Mouse (Mus musculus): ENCODE results near the gene Pla2g2f. TPM values are rescaled to one million over a fixed set of nuclear protein-coding genes. Genes with fewer than 3 reads are reported as not detected.
A peak's percentile ranks its signal among the peaks of the same experiment; 100 is the strongest.

The Pla2g2f gene
- polyA plus RNA-seq, 1 experiment = not detected

DNA sequence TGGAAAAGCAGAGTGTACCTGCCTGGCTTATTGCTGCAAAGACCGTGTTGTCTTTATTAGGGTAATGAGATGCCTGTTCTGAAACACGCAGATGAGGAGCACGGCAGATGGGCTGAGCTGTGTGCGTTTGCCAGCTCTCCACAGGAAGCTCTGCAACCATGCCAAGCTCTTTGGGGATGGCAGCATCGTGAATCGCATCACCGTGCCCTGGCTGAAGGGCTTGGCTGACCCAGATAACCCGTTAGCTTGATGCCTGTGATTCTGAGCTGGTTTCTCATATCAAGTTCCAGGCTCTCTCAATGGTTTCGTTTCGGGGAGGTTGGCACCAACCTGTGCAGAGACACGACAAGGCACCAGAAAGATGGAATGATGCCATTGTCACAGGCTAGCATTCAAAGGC, 46.8 kb downstream of the Pla2g2f start:
- Histone ChIP-seq H3K4me1 (ENCODE audit: control insufficient read depth, insufficient read depth, low read length) (no peaks in the 10 kb centered on the region), H3K36me3 (ENCODE audit: control insufficient read depth, insufficient read depth, low read length) (no peaks in the 10 kb centered on the region), H3K27me3 (replicated peaks; ENCODE audit: control insufficient read depth, insufficient read depth, low read length) (no peaks in the 10 kb centered on the region), H3K27ac (ENCODE audit: insufficient read depth, low read depth, low read length) (no peak overlapping the region), H3K4me3 (ENCODE audit: insufficient read depth, low read depth, low read length) (no peak overlapping the region)
- no peak for DNase-seq
- TF ChIP-seq CTCF (conservative IDR thresholded peaks at IDR 0.05; ENCODE audit: insufficient read depth, insufficient read length, low read depth, low read length) = no peak
- no peak for TF ChIP-seq POLR2A (IDR thresholded peaks at IDR 0.05; ENCODE audit: low read depth, low read length)
- 67% methylated on average over 11 of the region's 11 CpGs for whole genome bisulfite sequencing

DNA sequence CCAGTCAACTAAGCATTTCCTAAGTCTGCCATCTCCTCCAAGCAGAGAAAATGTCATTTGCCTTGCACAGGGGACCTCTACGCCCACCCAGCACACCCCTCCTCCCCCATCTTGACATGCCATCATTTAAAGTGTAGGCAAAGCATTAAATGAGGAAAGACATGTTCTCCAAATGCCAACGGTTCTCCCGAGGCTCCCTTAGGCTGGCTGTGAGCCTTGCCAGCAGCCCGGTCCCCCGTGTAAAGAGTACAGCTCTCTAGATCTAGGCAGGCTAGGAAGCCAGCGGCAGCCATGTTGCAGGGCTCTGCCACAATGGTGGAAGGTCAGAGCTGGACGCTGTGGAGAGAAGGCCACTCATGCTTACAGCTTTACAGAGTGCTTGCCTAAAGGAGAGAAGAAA, 47.5 kb downstream of the Pla2g2f start:
- H3K4me1 ChIP-seq (ENCODE audit: control insufficient read depth, insufficient read depth, low read length) = no peaks in the 10 kb centered on the region
- H3K36me3 ChIP-seq (ENCODE audit: control insufficient read depth, insufficient read depth, low read length) = no peaks in the 10 kb centered on the region
- H3K27ac ChIP-seq (ENCODE audit: insufficient read depth, low read depth, low read length) = no peak overlapping the region
- no peak for DNase-seq
- TF ChIP-seq CTCF (conservative IDR thresholded peaks at IDR 0.05; ENCODE audit: insufficient read depth, insufficient read length, low read depth, low read length) (no peak), POLR2A (IDR thresholded peaks at IDR 0.05; ENCODE audit: low read depth, low read length) (no peak)
- H3K27me3 ChIP-seq (replicated peaks; ENCODE audit: control insufficient read depth, insufficient read depth, low read length) = no peaks in the 10 kb centered on the region
- H3K4me3 ChIP-seq (ENCODE audit: insufficient read depth, low read depth, low read length) = no peak overlapping the region
- 68% methylated on average over 7 of the region's 7 CpGs for WGBS

DNA sequence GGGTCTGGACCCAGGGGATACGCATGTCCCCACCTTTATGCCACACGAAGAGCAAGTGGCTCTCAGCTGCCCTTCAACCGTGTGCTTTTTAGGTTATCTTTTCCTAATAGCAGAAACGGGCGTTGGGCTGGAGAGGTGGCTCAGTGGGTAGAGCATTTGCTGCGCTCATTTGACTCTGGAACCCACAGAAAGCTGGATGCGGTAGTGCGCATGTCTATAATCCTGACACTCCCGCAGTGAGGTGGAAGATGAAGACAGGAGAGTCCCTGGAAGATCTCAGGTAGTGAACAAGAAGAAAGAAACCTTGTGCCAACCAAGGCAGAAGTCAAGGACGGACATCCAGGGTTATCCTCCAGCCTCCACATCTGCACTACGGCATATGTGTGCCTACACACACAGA, 48.2 kb downstream of the Pla2g2f start:
- Histone ChIP-seq H3K4me1 (ENCODE audit: control insufficient read depth, insufficient read depth, low read length) (no peaks in the 10 kb centered on the region), H3K27me3 (replicated peaks; ENCODE audit: control insufficient read depth, insufficient read depth, low read length) (no peaks in the 10 kb centered on the region), H3K4me3 (ENCODE audit: insufficient read depth, low read depth, low read length) (no peak overlapping the region), H3K36me3 (ENCODE audit: control insufficient read depth, insufficient read depth, low read length) (no peaks in the 10 kb centered on the region), H3K27ac (ENCODE audit: insufficient read depth, low read depth, low read length) (no peak overlapping the region)
- no peak for TF ChIP-seq POLR2A (IDR thresholded peaks at IDR 0.05; ENCODE audit: low read depth, low read length)
- no peak for TF ChIP-seq CTCF (conservative IDR thresholded peaks at IDR 0.05; ENCODE audit: insufficient read depth, insufficient read length, low read depth, low read length)
- WGBS = 87% methylated on average over 11 of the region's 11 CpGs
- no peak for DNase-seq

DNA sequence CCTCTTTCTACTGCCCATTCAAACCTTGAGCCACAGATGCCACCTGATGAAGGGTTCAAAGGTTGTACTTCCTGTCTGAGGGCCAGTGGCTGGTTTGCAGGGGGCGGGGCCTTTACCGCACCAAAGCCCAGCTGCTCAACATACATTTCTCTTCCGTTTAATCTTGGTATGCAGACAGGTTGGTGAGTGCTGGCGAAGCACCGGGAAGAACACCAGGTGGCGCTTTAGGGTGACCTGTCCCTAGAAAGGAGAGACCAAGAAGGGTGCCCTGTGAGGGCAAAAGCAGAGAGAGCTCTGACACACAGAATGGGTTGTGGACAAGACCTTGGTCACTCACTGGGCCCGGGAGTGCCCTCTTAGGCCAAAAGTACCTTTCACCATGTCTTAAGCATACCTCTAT, 48.8 kb downstream of the Pla2g2f start:
- 10% methylated on average over 7 of the region's 7 CpGs for WGBS
- TF ChIP-seq POLR2A (IDR thresholded peaks at IDR 0.05; ENCODE audit: low read depth, low read length) = no peak
- peak; percentile 86 for TF ChIP-seq CTCF (conservative IDR thresholded peaks at IDR 0.05; ENCODE audit: insufficient read depth, insufficient read length, low read depth, low read length)
- Histone ChIP-seq H3K27me3 (replicated peaks; ENCODE audit: control insufficient read depth, insufficient read depth, low read length) (no peaks in the 10 kb centered on the region), H3K4me1 (ENCODE audit: control insufficient read depth, insufficient read depth, low read length) (no peaks in the 10 kb centered on the region), H3K36me3 (ENCODE audit: control insufficient read depth, insufficient read depth, low read length) (no peaks in the 10 kb centered on the region), H3K4me3 (ENCODE audit: insufficient read depth, low read depth, low read length) (no peak overlapping the region), H3K27ac (ENCODE audit: insufficient read depth, low read depth, low read length) (no peak overlapping the region)
- peak; percentile 78 for DNase-seq

DNA sequence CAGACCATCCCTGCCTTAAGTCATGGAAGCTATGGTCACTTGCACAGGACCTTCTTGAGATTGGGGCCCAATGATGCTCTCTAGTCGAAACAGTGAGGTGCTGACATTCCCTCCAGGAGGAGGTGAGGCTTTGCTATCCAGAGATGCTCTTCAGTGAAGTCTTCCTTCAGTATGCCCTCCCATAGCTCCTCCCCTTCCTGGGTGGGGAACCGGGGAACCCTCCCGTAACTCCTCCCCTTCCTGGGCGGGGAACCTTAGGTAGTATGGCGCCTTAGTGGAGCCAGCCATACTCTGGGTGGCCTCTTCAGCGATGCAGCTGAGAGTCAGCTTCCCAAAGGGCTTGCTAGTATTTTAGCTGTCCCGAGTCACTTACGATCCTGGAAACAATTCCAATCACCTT, 50.8 kb downstream of the Pla2g2f start:
- no peak overlapping the region for H3K4me3 ChIP-seq (ENCODE audit: insufficient read depth, low read depth, low read length)
- H3K27ac ChIP-seq (ENCODE audit: insufficient read depth, low read depth, low read length) = no peak overlapping the region
- no peaks in the 10 kb centered on the region for H3K27me3 ChIP-seq (replicated peaks; ENCODE audit: control insufficient read depth, insufficient read depth, low read length)
- H3K4me1 ChIP-seq (ENCODE audit: control insufficient read depth, insufficient read depth, low read length) = no peaks in the 10 kb centered on the region
- H3K36me3 ChIP-seq (ENCODE audit: control insufficient read depth, insufficient read depth, low read length) = no peaks in the 10 kb centered on the region
- DNase-seq = no peak
- TF ChIP-seq CTCF (conservative IDR thresholded peaks at IDR 0.05; ENCODE audit: insufficient read depth, insufficient read length, low read depth, low read length) (no peak), POLR2A (IDR thresholded peaks at IDR 0.05; ENCODE audit: low read depth, low read length) (no peak)
- 96% methylated on average over 8 of the region's 8 CpGs for WGBS

DNA sequence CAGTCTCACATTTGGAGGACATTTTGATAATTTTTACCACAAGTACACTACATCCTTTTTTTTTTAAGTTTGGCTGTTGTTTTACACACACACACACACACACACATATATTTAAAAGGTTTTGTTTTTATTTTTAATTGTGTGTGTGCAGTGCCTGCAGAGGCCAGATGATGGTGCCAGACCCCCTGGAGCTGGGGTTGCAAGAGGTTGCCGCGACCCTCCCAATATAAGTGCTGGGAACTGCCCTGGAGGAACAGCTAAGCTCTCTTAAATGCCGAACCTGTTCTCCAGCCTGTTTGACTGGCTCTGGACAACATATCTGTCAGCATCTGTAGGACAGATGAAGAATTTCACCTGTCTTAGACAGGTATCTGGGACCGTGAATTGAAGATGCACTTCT, 53.3 kb downstream of the Pla2g2f start:
- 87% methylated on average over 4 of the region's 4 CpGs for WGBS

DNA sequence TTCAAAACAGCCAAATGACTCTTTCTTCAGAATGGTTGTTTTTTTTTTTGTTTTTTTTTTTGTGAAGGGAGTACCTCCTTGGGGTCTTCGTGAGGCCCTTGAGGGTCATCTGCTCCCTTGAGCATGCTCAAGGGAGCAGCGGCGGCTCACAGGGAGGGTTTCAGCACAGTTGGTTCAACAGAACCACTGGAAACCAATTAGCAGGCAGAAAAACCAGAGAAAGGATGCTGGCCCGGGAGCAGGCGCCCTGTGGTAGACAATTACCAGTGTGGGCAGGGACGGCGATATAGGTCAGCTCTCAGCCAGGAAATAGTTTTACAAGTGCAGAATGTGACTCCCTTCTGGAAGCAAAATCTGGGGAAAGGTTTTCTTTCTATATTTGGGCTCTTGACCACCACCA, 53.8 kb downstream of the Pla2g2f start:
- no peak for TF ChIP-seq CTCF (conservative IDR thresholded peaks at IDR 0.05; ENCODE audit: insufficient read depth, insufficient read length, low read depth, low read length)
- TF ChIP-seq POLR2A (IDR thresholded peaks at IDR 0.05; ENCODE audit: low read depth, low read length) = no peak
- no peaks in the 10 kb centered on the region for H3K36me3 ChIP-seq (ENCODE audit: control insufficient read depth, insufficient read depth, low read length)
- H3K27ac ChIP-seq (ENCODE audit: insufficient read depth, low read depth, low read length) = no peak overlapping the region
- no peak for DNase-seq
- 55% methylated on average over 7 of the region's 7 CpGs for WGBS
- H3K4me3 ChIP-seq (ENCODE audit: insufficient read depth, low read depth, low read length) = no peak overlapping the region
- H3K27me3 ChIP-seq (replicated peaks; ENCODE audit: control insufficient read depth, insufficient read depth, low read length) = no peaks in the 10 kb centered on the region
- no peaks in the 10 kb centered on the region for H3K4me1 ChIP-seq (ENCODE audit: control insufficient read depth, insufficient read depth, low read length)

More for the DNA sequence above, 53.3 kb downstream of the Pla2g2f start:
- TF ChIP-seq POLR2A (IDR thresholded peaks at IDR 0.05; ENCODE audit: low read depth, low read length) = no peak
- TF ChIP-seq CTCF (conservative IDR thresholded peaks at IDR 0.05; ENCODE audit: insufficient read depth, insufficient read length, low read depth, low read length) = no peak
- no peak for DNase-seq
- no peaks in the 10 kb centered on the region for H3K36me3 ChIP-seq (ENCODE audit: control insufficient read depth, insufficient read depth, low read length)
- H3K27ac ChIP-seq (ENCODE audit: insufficient read depth, low read depth, low read length) = no peak overlapping the region
- H3K4me3 ChIP-seq (ENCODE audit: insufficient read depth, low read depth, low read length) = no peak overlapping the region
- no peaks in the 10 kb centered on the region for H3K27me3 ChIP-seq (replicated peaks; ENCODE audit: control insufficient read depth, insufficient read depth, low read length)
- H3K4me1 ChIP-seq (ENCODE audit: control insufficient read depth, insufficient read depth, low read length) = no peaks in the 10 kb centered on the region

DNA sequence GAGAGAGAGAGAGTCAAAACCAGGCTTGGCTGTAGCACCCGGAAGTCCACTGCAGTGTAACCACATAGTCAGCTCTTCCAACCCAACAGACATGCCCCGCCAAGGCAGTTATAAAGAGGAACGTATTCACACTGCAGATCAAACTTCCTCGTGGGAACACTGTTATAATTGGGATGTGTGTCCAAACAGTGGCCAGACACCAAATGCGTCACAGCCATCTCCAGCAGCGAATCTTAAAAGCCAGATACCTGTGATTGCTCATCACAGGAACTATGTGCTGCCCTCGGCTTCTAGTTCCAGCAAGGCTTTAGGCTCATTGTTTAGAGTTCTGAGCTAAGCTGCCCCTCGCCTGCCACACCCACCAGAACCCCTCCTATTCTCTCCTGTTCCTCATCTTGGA, 54.9 kb downstream of the Pla2g2f start:
- 77% methylated on average over 8 of the region's 8 CpGs for WGBS
- no peaks in the 10 kb centered on the region for H3K27me3 ChIP-seq (replicated peaks; ENCODE audit: control insufficient read depth, insufficient read depth, low read length)
- no peaks in the 10 kb centered on the region for H3K36me3 ChIP-seq (ENCODE audit: control insufficient read depth, insufficient read depth, low read length)
- no peak for TF ChIP-seq POLR2A (IDR thresholded peaks at IDR 0.05; ENCODE audit: low read depth, low read length)
- no peak for TF ChIP-seq CTCF (conservative IDR thresholded peaks at IDR 0.05; ENCODE audit: insufficient read depth, insufficient read length, low read depth, low read length)
- no peak overlapping the region for H3K4me3 ChIP-seq (ENCODE audit: insufficient read depth, low read depth, low read length)
- no peak overlapping the region for H3K27ac ChIP-seq (ENCODE audit: insufficient read depth, low read depth, low read length)
- H3K4me1 ChIP-seq (ENCODE audit: control insufficient read depth, insufficient read depth, low read length) = no peaks in the 10 kb centered on the region
- no peak for DNase-seq

Data from kidney, adult 2 months (tissue).